Mouse (Mus musculus) left cerebral cortex, postnatal 14 days (tissue): Measurements from ENCODE around the gene Hrk. TPM values are rescaled to one million over a fixed set of nuclear protein-coding genes. Genes with fewer than 3 reads are reported as not detected.

Experiments used
- DNase-seq, 2 experiments: peaks; one replicate each; pipeline ENCODE4 v3.0.0; 2021 to 2022; ENCODE audit warnings: low spot score in 2 of 2, mixed read lengths in 1 of 2
- intact Hi-C: fragments of 180-260 bp; cut with DNase I; formaldehyde crosslinking; loops from one replicate; pipeline ENCODE4 v1.15.1; 2025
- total RNA-seq, 2 experiments: library from RNA; stranded (reverse); gene quantifications; 2 replicates each; pipeline ENCODE4 v1.2.3; 2021

Hrk gene
- total RNA-seq, 2 experiments from 2014 or later, result 30.4 to 37.8 TPM

DNA sequence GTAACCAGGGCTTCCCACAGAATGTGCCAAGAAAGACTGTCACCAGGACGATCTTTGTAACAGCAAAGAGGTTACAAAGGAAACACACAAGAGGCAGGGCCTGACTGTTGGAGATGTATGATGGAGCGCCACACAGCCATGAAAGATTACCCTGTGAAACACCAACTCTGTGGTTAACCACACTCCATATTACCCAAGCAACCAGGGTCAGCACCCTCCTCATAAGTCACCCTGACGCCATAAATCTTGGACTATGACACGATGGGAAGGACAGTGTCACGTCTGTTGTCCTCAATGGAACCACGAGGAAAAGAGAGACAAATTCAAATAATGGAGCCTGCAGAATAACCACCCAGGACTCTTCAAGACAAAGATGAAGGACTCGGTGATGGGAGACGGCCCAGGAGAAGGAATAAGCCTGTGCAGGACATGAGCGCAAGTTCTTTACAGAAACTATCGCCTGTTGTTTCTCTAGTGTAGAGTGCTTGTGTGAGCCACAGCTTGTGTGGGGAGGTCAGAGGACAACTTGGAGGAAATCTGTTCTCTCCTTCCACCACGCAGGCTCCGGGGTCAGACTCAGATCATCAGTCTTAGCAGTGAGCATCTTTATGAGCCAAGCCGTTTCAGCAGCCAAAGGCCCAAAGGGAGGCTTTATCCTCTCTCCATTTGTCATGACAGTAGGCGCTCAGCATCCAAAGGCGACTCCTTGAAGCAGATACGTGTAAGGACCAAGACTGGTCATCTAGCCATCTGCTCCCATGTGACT is 40.4 kb downstream of the Hrk start:
- intact Hi-C loops, result no loop called here
- DNase-seq, result no peak

DNA sequence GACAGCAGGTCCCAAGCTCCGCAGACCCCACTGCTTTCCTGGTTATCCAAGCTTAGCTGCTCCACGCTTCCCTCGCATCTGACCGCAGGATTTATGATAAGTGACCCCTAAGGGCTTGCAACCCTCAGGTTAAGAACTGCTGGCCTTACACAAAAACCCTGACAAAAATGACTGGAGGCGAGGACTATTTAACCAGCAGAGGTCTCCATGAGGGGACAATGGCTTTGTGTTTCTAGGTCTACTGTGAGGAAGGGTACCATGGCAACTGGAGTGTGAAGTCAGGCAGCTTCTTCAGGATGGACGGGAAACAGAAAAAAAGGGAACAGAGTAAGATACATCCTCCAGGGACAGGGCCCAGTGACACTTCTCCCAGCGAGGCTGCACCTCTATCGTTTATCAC is 41.4 kb downstream of the Hrk start:
- no peak for DNase-seq
- intact Hi-C loops, result no loop called here

DNA sequence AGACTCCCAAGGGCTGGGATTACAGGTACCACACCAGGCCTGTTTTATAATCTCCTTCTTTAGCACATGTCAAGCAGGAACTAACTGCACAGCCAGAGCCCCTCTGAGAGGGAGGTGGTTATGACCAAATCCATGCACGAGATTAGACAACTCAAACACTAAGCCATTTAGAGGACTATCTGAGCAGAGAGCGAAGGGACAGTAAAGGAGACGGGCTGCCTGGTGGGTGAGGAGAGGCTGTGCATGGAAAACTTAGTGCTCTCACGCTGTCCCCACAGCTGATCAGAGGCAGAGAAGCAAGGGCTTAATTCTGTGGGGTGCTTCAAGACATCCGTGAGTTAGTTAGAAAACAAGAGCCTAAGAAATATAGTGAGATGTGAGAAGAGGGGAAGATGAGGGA is 49.6 kb downstream of the Hrk start:
- intact Hi-C loops, result no loop called here
- DNase-seq, result no peak

DNA sequence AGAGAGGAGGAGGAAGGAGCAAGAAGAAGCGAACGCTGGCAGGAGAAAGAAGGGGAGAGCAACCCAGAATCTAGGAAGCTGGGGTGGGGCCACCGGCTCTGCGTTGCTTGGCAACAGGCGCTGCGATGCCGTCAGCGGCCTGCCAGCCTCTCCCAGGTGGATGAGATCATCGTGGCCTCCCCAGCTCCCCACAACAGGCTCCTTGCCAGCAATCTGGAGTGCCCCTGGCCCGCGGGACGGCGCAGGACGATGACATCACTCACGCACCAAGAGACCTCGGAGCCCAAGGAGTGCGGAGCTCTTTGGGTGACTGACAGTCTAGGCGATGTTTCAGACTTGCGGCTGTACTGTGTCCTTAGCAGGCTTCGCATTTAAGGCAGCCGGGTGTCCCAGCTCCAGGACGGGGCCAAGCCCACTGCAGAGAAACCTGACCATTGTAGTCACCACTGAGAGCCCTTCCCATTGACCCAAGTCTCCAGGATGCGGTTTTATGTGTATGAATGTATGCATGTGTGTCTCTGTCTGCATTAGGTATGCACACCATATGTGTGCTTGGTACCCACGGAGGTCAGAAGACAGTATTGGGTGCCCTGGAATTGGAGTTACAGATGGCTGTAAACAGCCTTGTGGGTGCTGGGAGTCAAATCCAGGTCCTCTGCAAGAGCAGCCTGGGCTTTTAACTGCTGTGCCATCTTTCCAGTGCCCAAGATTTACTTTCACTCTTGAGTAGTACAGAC is 50.1 kb downstream of the Hrk start:
- intact Hi-C loops, result no loop called here
- peak; percentile 91 to 94 for DNase-seq

DNA sequence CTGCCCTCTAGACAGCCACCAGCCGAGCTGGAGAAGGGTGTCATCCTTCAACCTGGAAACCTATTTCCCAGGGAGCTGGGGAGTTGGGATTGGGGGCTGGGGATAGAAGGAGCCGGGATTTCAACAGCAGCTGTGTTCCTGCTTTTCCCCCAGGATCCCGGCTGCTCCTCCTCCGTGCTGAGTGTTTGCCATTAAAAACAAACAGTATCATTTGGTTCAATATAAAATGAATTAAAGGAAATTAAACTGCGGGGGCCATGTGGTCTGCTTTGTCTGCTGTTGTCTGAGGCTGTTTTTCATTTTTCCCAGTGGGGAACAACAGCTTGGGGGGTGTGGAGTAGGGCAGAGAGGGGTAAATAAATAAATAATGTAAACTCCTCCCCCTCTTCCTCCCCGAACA is 53.0 kb downstream of the Hrk start:
- DNase-seq, result no peak

DNA sequence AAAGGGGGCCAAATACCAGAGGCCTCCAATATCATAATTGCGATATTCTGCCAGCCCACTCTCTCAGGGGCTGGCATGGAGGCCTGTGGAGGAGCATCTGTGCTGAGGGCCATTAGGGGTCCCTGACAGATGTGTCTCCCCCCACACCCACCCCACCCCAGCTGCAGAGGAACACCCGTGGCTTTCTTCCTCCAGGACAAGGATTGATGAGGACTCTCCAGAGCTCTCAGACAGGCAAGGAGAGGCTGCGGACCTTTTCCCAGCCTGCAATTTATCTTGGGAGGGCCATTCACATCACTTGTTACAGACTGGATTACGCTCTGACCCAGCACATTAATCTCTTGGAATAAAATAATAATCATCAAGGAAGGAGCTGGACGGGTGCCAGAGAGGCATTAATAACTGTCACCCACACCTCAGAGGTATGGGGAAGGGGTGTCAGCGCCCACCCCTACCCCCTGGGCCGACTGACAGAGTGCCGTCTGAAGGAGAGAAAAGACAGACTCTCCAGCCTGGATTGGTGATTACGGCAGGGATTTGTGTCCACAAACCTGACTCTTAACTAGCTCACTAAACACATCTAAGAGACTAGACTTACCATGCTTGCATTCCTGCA is 58.8 kb downstream of the Hrk start:
- intact Hi-C loops, result no loop called here
- DNase-seq, result no peak

More for the DNA sequence above, 53.0 kb downstream of the Hrk start:
- intact Hi-C loops, result no loop called here

DNA sequence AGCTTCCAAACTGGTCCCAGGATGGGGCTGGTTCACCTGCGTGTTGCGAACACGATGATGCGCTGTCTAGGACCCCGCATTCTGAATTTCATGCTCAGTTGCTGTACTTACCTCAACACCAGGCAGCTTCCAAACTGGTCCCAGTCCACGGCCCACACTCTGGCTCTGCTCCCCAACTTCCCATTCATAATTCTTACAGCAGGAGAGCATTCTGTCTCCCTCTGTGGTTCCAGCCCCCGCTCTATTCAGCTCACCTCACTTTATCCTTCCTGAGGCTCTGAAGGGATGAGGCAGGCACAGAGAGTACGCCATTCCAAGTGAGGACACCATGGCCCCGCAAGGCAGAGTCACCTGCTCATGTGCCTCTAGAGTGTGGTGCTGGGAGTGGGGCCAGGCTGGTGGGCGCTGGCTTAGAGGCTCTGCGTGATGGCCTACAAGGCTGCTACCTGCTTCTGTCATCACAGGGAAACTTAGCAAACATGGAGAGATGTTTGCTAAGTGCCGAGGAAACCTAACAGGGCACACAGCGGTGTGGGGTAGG is 65.7 kb downstream of the Hrk start:
- intact Hi-C loops, result no loop called here
- no peak for DNase-seq

DNA sequence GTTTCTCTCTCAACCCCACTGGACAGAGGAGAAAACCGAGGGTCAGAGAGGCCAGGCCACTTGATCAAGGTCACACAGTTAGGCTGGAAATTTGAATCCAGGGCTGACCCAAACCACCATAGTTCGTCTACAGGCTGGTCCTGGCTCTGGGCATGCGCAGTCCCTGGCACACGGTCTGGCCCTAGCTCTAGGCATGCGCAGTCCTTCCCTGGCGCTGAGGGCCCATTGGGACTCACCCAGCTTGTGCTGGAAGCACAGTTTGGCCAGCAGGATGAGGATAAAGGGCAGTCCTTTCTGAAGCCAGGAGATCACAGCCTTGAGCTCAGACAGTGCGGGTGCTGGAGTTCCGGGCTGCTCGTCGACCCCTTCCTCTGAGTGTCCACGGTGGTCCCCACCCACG is 72.4 kb downstream of the Hrk start:
- DNase-seq, result no peak
- intact Hi-C loops, result no loop called here

Other genes starting within 250 kb of the Hrk start
- gene Fbxo21, start 187.9 kb upstream of the Hrk start, total RNA-seq, result 100 to 1,000 TPM; 113 to 118 TPM
- gene Tesc, start 136.9 kb upstream of the Hrk start, total RNA-seq, result 10 to 100 TPM; 58.0 to 60.3 TPM
- 10 to 100 TPM; 34.7 to 36.6 TPM for gene Fbxw8, start 9.2 kb upstream of the Hrk start, total RNA-seq
- 100 to 1,000 TPM; 105 to 109 TPM for gene Rnft2, start 80.5 kb downstream of the Hrk start, total RNA-seq
- gene 2410131K14Rik, start 80.6 kb downstream of the Hrk start, total RNA-seq, result 10 to 100 TPM; 15.0 to 15.6 TPM